Mouse (Mus musculus): ENCODE results near the gene Fam151a. TPM values are rescaled to one million over a fixed set of nuclear protein-coding genes. Genes with fewer than 3 reads are reported as not detected.
"Not testable (repeated sequence)": the region's sequence is repeated elsewhere in the genome, so short reads cannot be mapped to it uniquely, and the experiment has no call there.

Gene Fam151a
- polyA plus RNA-seq, 1 experiment from 2014 or later, result not detected

DNA sequence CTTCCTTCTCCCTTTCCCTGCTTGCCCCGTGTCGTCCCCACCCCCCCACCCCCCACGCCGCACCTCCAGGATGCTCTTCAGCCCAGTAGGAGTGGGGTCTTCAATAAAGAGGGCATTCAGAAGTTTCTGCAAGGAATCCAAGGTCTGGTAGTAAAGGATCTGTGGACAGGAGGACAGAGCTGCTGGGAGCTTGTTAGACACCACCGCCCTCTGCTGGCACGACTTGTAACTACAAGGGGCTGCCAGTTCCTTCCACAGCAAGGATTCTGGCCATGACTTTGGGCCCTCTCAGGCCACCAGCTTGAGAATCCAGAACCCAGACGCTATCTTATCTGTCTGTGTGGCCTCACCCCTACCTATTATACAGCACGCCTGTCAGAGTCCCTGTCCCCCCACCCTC lies 25.3 kb upstream of the Fam151a start:
- DNase-seq (ENCODE audit: low spot score), result peak; percentile 87
- H3K9me3 ChIP-seq (ENCODE audit: control insufficient read depth, low read length), result no peaks in the 10 kb centered on the region
- H3K36me3 ChIP-seq (ENCODE audit: control insufficient read depth, insufficient read depth, low read length), result no peaks in the 10 kb centered on the region
- H3K4me1 ChIP-seq (replicated peaks; ENCODE audit: control insufficient read depth, insufficient read depth, low read length), result no peaks in the 10 kb centered on the region
- H3K9ac ChIP-seq (ENCODE audit: low read depth, low read length), result no peak overlapping the region
- 0 out of 2 replicates have a peak, but pooled peaks have one; percentile 40 for ATAC-seq (ENCODE audit: low FRiP score)
- WGBS, result 1% methylated on average over 8 of the region's 8 CpGs
- H3K4me3 ChIP-seq (ENCODE audit: low read depth, low read length), result no peak overlapping the region
- no peaks in the 10 kb centered on the region for H3K27me3 ChIP-seq (ENCODE audit: control insufficient read depth, insufficient read depth, low read length)
- H3K27ac ChIP-seq (ENCODE audit: low read depth, low read length), result no peak overlapping the region
- H3K4me2 ChIP-seq (replicated peaks; ENCODE audit: low read depth, low read length), result no peak overlapping the region

DNA sequence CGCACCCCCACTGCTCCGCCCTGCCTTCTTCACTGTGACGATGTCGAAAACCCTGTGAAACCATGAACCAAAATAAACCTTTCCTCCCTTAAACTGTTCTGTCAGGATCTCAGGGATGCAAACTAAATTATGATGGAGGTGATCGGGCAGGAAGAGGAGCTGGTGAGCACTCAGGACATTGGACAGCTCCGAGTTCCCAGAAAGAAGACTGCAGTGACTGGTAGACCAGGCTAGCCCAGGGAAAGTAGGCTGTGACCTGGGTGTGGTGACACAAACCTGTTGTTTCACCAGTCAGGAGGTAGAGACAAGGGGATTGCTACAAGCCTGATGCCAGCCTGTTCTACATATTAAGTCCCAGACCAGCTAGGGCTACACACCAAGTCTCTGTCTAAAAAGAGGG lies 20.1 kb upstream of the Fam151a start:
- WGBS, result 92% methylated on average over 6 of the region's 6 CpGs
- H3K4me2 ChIP-seq (replicated peaks; ENCODE audit: low read depth, low read length), result no peak overlapping the region
- H3K27ac ChIP-seq (ENCODE audit: low read depth, low read length), result no peak overlapping the region
- H3K9ac ChIP-seq (ENCODE audit: low read depth, low read length), result no peak overlapping the region
- no peaks in the 10 kb centered on the region for H3K4me1 ChIP-seq (replicated peaks; ENCODE audit: control insufficient read depth, insufficient read depth, low read length)
- ATAC-seq (ENCODE audit: low FRiP score), result peak; percentile 33; the same call in 1 of the 2 replicates
- H3K27me3 ChIP-seq (ENCODE audit: control insufficient read depth, insufficient read depth, low read length), result no peaks in the 10 kb centered on the region
- no peak for DNase-seq (ENCODE audit: low spot score)
- no peaks in the 10 kb centered on the region for H3K9me3 ChIP-seq (ENCODE audit: control insufficient read depth, low read length)
- no peak overlapping the region for H3K4me3 ChIP-seq (ENCODE audit: low read depth, low read length)
- H3K36me3 ChIP-seq (ENCODE audit: control insufficient read depth, insufficient read depth, low read length), result no peaks in the 10 kb centered on the region

DNA sequence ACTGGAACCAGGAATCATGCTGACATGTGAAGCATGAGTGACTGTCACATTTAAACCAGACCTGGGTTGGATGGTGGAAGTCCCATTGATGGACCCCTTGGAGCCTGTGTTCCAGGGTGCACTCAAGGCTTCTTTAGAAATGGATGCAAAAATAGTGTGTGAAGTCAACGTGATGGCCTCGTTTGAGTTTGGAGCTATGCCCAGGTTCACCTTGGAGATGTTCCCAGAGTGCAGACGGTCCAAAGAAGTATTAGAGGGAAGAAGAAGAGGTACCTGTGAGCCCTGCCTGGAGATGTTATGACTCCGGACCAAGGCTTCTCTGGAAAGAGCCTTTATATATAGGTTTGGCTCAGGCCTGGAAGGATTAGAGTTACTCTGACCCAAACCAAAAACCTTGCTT lies 13.1 kb upstream of the Fam151a start:
- WGBS, result 93% methylated on average over 4 of the region's 4 CpGs
- no peak overlapping the region for H3K27ac ChIP-seq (ENCODE audit: low read depth, low read length)
- H3K36me3 ChIP-seq (ENCODE audit: control insufficient read depth, insufficient read depth, low read length), result no peaks in the 10 kb centered on the region
- no peaks in the 10 kb centered on the region for H3K27me3 ChIP-seq (ENCODE audit: control insufficient read depth, insufficient read depth, low read length)
- H3K4me1 ChIP-seq (replicated peaks; ENCODE audit: control insufficient read depth, insufficient read depth, low read length), result no peaks in the 10 kb centered on the region
- H3K9ac ChIP-seq (ENCODE audit: low read depth, low read length), result no peak overlapping the region
- no peak overlapping the region for H3K4me3 ChIP-seq (ENCODE audit: low read depth, low read length)
- H3K4me2 ChIP-seq (replicated peaks; ENCODE audit: low read depth, low read length), result no peak overlapping the region
- no peak for DNase-seq (ENCODE audit: low spot score)
- ATAC-seq (ENCODE audit: low FRiP score), result no peak
- H3K9me3 ChIP-seq (ENCODE audit: control insufficient read depth, low read length), result no peaks in the 10 kb centered on the region

DNA sequence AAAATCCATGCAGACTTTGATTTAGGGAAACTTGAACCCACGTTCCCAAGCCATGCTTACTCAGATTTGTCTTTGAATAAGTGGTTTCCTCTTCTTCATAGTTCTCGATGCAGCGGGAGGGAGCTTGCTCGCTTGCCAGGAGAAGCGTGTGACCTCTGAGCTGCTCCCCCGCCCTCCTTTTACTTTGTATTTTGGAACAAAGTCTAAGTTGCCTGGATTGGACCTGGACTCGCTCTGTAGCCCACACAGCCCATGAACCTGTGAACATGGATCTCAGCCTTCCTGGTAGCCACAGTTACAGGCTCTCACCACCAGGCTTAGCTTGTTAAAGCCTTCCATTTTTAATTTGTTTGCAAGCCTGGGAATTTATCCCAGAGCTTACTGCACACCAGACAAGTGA lies 2.9 kb upstream of the Fam151a start, which contains the start of gene Mroh7:
TSS of gene Mroh7 (minus strand) at position 112 of the 400 bp plus-strand sequence.
- H3K9me3 ChIP-seq (ENCODE audit: control insufficient read depth, low read length), result no peaks in the 10 kb centered on the region
- no peaks in the 10 kb centered on the region for H3K4me1 ChIP-seq (replicated peaks; ENCODE audit: control insufficient read depth, insufficient read depth, low read length)
- WGBS, result 85% methylated on average over 7 of the region's 7 CpGs
- no peaks in the 10 kb centered on the region for H3K36me3 ChIP-seq (ENCODE audit: control insufficient read depth, insufficient read depth, low read length)
- H3K27ac ChIP-seq (ENCODE audit: low read depth, low read length), result no peak within 1 kb of the TSS
- no peak for DNase-seq (ENCODE audit: low spot score)
- H3K4me3 ChIP-seq (ENCODE audit: low read depth, low read length), result no peak within 1 kb of the TSS
- no peak within 1 kb of the TSS for H3K4me2 ChIP-seq (replicated peaks; ENCODE audit: low read depth, low read length)
- no peak within 1 kb of the TSS for H3K9ac ChIP-seq (ENCODE audit: low read depth, low read length)
- no peaks in the 10 kb centered on the region for H3K27me3 ChIP-seq (ENCODE audit: control insufficient read depth, insufficient read depth, low read length)
- ATAC-seq (ENCODE audit: low FRiP score), result no peak

DNA sequence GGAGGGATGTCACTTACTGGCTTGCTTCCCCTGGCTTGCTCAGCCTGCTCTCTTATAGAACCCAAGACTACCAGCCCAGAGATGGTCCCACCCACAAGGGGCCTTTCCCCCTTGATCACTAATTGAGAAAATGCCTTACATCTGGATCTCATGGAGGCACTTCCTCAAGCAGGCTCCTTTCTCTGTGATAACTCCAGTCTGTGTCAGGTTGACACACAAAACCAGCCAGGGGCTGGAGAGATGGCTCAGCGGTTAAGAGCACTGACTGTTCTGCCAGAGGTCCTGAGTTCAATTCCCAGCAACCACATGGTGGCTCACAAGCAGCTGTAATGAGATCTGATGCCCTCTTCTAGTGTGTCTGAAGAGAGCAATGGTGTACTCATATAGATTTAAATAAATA lies 3.2 kb downstream of the Fam151a start:
- H3K36me3 ChIP-seq (ENCODE audit: control insufficient read depth, insufficient read depth, low read length); ATAC-seq (ENCODE audit: low FRiP score); H3K4me2 ChIP-seq (replicated peaks; ENCODE audit: low read depth, low read length); H3K27me3 ChIP-seq (ENCODE audit: control insufficient read depth, insufficient read depth, low read length); DNase-seq (ENCODE audit: low spot score); H3K9ac ChIP-seq (ENCODE audit: low read depth, low read length); H3K9me3 ChIP-seq (ENCODE audit: control insufficient read depth, low read length); H3K4me3 ChIP-seq (ENCODE audit: low read depth, low read length); H3K4me1 ChIP-seq (replicated peaks; ENCODE audit: control insufficient read depth, insufficient read depth, low read length); H3K27ac ChIP-seq (ENCODE audit: low read depth, low read length): not testable (repeated sequence)
- 91% methylated on average over 1 of the region's 1 CpGs for WGBS

DNA sequence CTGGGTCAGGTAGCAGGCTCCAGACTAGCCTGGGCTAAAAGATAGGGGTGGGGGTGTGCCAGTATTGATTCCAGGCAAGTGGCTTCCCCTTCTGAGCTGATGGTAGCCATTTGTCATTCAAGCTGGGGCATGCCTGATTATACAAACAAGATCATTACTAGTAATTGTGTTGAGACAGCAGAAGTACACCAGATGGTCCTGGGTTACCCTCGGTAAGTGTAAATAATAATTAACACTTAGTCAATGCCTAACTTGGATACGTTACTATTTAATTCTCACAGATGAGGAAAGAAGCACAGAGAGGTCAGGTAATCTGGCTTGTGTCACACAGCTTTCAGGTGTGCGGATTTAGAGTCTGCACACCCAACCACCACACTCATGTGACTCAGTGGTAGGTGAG lies 4.2 kb downstream of the Fam151a start:
- no peaks in the 10 kb centered on the region for H3K36me3 ChIP-seq (ENCODE audit: control insufficient read depth, insufficient read depth, low read length)
- DNase-seq (ENCODE audit: low spot score), result no peak
- no peak for ATAC-seq (ENCODE audit: low FRiP score)
- 78% methylated on average over 3 of the region's 3 CpGs for WGBS
- no peak overlapping the region for H3K4me2 ChIP-seq (replicated peaks; ENCODE audit: low read depth, low read length)
- no peak overlapping the region for H3K27ac ChIP-seq (ENCODE audit: low read depth, low read length)
- no peaks in the 10 kb centered on the region for H3K9me3 ChIP-seq (ENCODE audit: control insufficient read depth, low read length)
- no peak overlapping the region for H3K9ac ChIP-seq (ENCODE audit: low read depth, low read length)
- H3K4me3 ChIP-seq (ENCODE audit: low read depth, low read length), result no peak overlapping the region
- no peaks in the 10 kb centered on the region for H3K27me3 ChIP-seq (ENCODE audit: control insufficient read depth, insufficient read depth, low read length)
- H3K4me1 ChIP-seq (replicated peaks; ENCODE audit: control insufficient read depth, insufficient read depth, low read length), result no peaks in the 10 kb centered on the region

DNA sequence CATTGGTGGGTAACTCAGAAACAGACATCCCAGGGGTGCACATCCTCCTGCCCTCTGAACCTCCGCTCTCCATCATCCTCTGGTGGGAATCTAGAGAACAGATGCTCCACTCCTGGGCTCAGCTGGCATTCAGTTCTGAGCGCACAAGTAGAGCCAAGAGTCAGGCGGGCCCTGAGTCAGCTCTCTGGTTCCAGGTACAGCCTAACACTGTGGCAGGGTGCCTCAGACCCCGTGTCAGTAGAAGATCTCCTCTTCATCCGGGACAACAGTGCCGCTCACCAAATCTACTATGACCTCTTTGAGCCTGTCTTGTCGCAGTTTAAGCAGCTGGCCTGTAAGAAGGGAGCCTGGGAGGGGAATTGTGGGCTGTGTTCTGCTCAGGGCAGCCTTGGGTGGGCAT lies 12.2 kb downstream of the Fam151a start:
- Histone ChIP-seq H3K36me3 (ENCODE audit: control insufficient read depth, insufficient read depth, low read length) (no peaks in the 10 kb centered on the region), H3K4me2 (replicated peaks; ENCODE audit: low read depth, low read length) (no peak overlapping the region), H3K4me3 (ENCODE audit: low read depth, low read length) (no peak overlapping the region), H3K4me1 (replicated peaks; ENCODE audit: control insufficient read depth, insufficient read depth, low read length) (0 out of 2 replicates have a peak, but pooled peaks cover 2% of the 10 kb centered on the region), H3K27ac (ENCODE audit: low read depth, low read length) (no peak overlapping the region), H3K9ac (ENCODE audit: low read depth, low read length) (no peak overlapping the region), H3K9me3 (ENCODE audit: control insufficient read depth, low read length) (no peaks in the 10 kb centered on the region), H3K27me3 (ENCODE audit: control insufficient read depth, insufficient read depth, low read length) (no peaks in the 10 kb centered on the region)
- DNase-seq (ENCODE audit: low spot score), result no peak
- ATAC-seq (ENCODE audit: low FRiP score), result no peak
- 82% methylated on average over 7 of the region's 7 CpGs for WGBS

DNA sequence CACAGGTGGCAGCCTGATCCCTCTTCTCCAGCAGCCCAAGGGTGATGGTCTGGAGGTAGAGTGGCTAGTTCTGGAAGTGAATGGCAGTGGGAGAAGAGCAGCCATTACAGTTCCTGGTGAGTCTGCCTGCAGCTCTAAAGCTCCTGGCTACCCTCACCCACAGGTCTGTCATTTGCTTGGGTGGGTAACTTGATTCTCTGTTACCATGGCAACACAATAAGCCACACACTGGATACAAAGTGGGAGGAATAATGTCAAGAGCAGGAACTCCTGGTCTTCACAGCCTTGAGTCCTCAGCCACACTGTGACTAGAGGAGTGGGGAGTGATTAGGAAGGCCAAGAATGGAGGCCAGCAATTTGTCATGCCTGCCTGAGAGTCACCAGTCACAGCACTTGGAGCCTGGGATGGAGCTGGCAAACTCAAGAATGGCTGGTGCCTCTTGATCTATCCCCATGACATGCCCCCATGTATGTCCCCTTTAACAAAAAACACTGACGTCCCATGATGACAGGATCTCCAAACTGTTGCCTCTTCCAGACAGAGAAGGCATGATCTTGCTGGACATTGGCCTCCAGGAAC lies 13.4 kb downstream of the Fam151a start:
- no peak for ATAC-seq (ENCODE audit: low FRiP score)
- Histone ChIP-seq H3K27ac (ENCODE audit: low read depth, low read length) (no peak overlapping the region), H3K4me1 (replicated peaks; ENCODE audit: control insufficient read depth, insufficient read depth, low read length) (0 out of 2 replicates have a peak, but pooled peaks cover 2% of the 10 kb centered on the region), H3K4me3 (ENCODE audit: low read depth, low read length) (no peak overlapping the region), H3K36me3 (ENCODE audit: control insufficient read depth, insufficient read depth, low read length) (no peaks in the 10 kb centered on the region), H3K27me3 (ENCODE audit: control insufficient read depth, insufficient read depth, low read length) (no peaks in the 10 kb centered on the region), H3K4me2 (replicated peaks; ENCODE audit: low read depth, low read length) (no peak overlapping the region), H3K9ac (ENCODE audit: low read depth, low read length) (no peak overlapping the region), H3K9me3 (ENCODE audit: control insufficient read depth, low read length) (no peaks in the 10 kb centered on the region)
- no peak for DNase-seq (ENCODE audit: low spot score)
- 71% methylated on average over 1 of the region's 1 CpGs for WGBS

DNA sequence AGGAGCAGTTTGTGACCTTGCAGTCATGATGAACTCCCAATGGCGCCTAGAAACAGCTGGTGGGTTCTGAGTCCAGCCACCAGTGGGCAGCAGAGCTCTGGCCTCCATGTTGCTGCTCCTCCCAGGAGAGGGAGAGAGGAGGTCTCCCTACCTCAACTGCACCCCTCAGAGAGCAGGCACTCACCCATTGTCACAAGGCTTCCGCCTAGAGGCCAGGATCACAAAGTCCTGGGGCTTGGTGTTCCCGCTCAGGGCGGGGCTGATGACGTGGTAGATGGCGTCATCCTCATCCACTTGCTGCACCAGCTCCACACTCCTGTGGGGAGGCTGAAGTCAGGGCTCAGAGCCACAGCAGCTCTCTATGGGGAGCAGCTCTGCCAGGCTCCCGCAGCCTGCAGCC lies 16.0 kb downstream of the Fam151a start:
- ATAC-seq (ENCODE audit: low FRiP score), result peak; percentile 83
- Histone ChIP-seq H3K36me3 (ENCODE audit: control insufficient read depth, insufficient read depth, low read length) (no peaks in the 10 kb centered on the region), H3K4me1 (replicated peaks; ENCODE audit: control insufficient read depth, insufficient read depth, low read length) (0 out of 2 replicates have a peak, but pooled peaks cover 2% of the 10 kb centered on the region), H3K4me2 (replicated peaks; ENCODE audit: low read depth, low read length) (peak overlapping the region; percentile 21; the same call in 1 of the 2 replicates), H3K9ac (ENCODE audit: low read depth, low read length) (0 out of 2 replicates have a peak overlapping the region, but pooled peaks have one; percentile 1), H3K27me3 (ENCODE audit: control insufficient read depth, insufficient read depth, low read length) (no peaks in the 10 kb centered on the region), H3K27ac (ENCODE audit: low read depth, low read length) (no peak overlapping the region), H3K9me3 (ENCODE audit: control insufficient read depth, low read length) (no peaks in the 10 kb centered on the region), H3K4me3 (ENCODE audit: low read depth, low read length) (peak overlapping the region; percentile 8; the same call in 1 of the 2 replicates)
- 7% methylated on average over 7 of the region's 7 CpGs for WGBS
- DNase-seq (ENCODE audit: low spot score), result peak; percentile 83
